Mouse (Mus musculus): Measurements from ENCODE around the gene Kansl2. TPM values are rescaled to one million over a fixed set of nuclear protein-coding genes. Genes with fewer than 3 reads are reported as not detected.

Kansl2 gene
- 57.3 TPM for polyA plus RNA-seq (2015; fragmentation: Illumina TruSeq; extraction: RNeasy Lipid Tissue Mini Kit (QIAGEN cat#74804); ENCODE audit: low read depth, low replicate concordance)

DNA sequence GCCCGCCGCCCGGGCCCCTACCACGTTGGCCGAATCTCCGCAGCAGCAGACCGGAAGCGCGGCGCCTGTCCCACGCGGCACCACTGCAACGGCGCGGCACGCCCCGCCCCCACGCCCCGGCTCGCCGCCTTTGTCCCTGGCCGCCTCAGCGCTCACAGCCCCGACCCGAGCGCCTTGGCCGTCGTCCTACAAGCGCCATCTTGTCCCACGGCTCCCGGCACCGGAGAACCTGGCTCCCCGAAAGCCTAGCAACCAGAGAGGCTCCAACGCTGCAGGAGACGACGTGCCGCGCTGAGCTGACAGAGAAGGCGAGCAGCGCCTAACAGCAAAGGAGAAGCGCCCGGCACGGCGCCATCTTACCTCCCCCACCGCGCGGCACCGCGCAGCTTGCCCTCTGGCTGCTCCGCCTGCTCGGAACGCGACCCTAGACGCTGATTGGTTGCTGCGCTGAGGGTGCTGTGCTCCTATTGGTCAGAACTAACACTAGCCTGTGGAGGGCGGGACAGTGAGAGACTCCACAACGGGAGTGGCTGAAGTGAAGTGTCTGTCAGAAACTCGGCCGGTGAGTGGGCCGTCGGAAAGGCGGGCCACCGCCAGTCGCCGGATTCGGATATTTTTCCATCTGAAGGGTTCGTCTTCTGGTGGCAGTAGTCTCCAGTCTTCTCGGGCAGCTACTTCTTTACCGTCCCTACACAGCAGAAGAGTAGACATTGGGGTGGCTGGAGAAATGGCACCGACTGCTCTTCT lies at the start of gene Kansl2:
TSS of gene Kansl2 (minus strand) at position 384 of the 747 bp plus-strand sequence.

DNA sequence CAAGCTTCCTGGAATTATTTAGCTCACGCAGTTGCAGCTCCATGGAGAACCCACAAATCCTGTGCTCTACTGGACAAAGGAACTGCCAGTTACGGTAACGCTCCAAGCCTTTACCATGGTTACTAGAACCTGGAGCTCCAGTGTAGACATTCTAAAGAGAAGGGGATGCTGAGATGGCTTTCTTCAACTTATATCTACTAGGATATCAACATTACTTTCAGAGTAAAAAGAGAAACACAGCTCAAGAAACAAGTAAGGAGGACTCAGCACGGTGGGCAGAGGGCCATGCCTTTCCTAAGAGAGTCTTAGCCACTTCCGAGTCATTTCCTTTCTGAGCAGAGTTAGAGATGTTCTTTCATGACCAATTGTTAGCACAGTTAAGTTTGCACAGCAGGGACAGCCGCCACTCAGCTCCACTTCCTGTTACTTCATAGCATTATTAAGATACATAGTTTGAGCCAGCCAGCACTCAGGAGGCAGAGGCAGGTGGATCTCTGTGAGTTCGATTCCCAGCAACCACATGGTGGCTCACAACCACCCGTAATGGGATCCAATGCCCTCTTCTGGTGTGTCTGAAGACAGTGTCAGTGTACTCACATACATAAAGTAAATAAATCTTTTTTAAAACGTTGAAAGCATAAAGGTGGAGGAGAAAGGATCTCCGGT lies 36.9 kb upstream of the Kansl2 start, which contains the start of the genes Ccnt1 and 4930415O20Rik:
TSS of gene Ccnt1 (minus strand) at position 51 of the 666 bp plus-strand sequence.
TSS of gene 4930415O20Rik (plus strand) at position 132 of the 666 bp plus-strand sequence.

DNA sequence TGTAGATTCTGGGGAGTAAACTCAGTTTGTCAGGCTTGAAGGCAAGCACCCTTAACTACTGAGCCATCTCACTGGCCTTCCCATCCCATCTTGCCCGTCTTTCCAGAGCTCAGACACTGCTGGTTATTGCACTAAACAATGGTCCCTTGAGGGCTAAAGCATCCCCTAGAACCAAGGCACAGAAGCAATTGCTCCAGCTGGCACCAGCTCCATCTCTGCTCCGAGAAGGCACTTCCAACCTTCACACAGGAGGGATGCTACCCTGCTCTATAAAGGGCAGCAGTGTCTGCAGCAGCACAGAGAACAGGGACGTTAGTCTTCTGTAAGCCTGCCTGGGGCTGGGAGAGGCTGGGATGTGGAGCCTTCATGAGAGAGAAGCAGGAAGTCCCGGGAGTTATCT lies 42.0 kb downstream of the Kansl2 start, which contains the start of gene Olfr279:
TSS of gene Olfr279 (plus strand) at position 301 of the 400 bp plus-strand sequence.

DNA sequence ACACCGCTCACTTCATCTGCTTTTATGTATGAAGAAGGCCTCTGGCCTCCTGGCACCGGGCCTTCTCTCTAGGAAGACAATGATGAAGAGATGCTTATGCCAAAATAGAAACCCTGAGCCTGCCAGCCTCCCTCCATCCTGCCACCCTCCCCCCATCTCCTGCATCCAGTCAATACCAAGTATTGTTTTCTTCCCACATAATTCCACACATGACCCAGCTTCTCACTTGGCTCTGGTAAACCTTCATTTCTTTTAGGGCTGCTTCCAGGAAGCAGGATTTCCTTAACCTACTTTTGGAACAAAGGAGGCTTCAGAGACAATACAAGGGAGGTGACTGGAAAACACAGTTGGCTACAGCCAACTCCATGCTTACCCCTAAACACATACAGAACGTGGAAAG lies 51.4 kb downstream of the Kansl2 start, which contains the start of gene Lalba:
TSS of gene Lalba (minus strand) at position 21 of the 400 bp plus-strand sequence.

DNA sequence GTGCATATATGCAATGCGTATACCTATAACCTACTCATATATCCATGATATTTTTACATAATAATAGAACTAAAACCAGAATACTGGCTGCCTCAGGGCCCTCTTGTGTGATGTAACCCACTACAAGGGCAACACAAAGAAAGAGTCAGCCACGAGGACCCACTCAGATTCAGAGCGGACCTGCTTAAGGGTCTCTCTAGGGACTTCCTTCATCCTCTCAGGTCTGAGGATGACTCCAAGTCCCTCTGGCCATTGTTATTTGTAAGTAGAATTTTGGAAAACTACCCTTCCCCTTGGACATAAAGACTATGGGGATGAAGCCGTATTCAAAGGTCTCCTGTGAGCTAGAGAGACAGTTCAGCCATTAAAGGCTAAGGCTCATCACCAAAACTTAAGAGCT lies 64.5 kb downstream of the Kansl2 start, which contains the start of gene OR5BS1P:
TSS of gene OR5BS1P (plus strand) at position 301 of the 400 bp plus-strand sequence.

Other genes starting within 250 kb of the Kansl2 start
- 7.7 TPM for gene Zfp641, start 238.1 kb downstream of the Kansl2 start, polyA plus RNA-seq (2015; fragmentation: Illumina TruSeq; extraction: RNeasy Lipid Tissue Mini Kit (QIAGEN cat#74804); ENCODE audit: low read depth, low replicate concordance)
- gene Olfr285, start 216.9 kb downstream of the Kansl2 start, polyA plus RNA-seq (2015; fragmentation: Illumina TruSeq; extraction: RNeasy Lipid Tissue Mini Kit (QIAGEN cat#74804); ENCODE audit: low read depth, low replicate concordance), result not detected
- gene Olfr284, start 193.3 kb downstream of the Kansl2 start, polyA plus RNA-seq (2015; fragmentation: Illumina TruSeq; extraction: RNeasy Lipid Tissue Mini Kit (QIAGEN cat#74804); ENCODE audit: low read depth, low replicate concordance), result not detected
- not detected for gene Olfr283, start 153.3 kb downstream of the Kansl2 start, polyA plus RNA-seq (2015; fragmentation: Illumina TruSeq; extraction: RNeasy Lipid Tissue Mini Kit (QIAGEN cat#74804); ENCODE audit: low read depth, low replicate concordance)
- not detected for gene Olfr282, start 103.0 kb downstream of the Kansl2 start, polyA plus RNA-seq (2015; fragmentation: Illumina TruSeq; extraction: RNeasy Lipid Tissue Mini Kit (QIAGEN cat#74804); ENCODE audit: low read depth, low replicate concordance)
- not detected for gene Olfr281, start 81.7 kb downstream of the Kansl2 start, polyA plus RNA-seq (2015; fragmentation: Illumina TruSeq; extraction: RNeasy Lipid Tissue Mini Kit (QIAGEN cat#74804); ENCODE audit: low read depth, low replicate concordance)
- not detected for gene OR5BS1P, start 64.4 kb downstream of the Kansl2 start, polyA plus RNA-seq (2015; fragmentation: Illumina TruSeq; extraction: RNeasy Lipid Tissue Mini Kit (QIAGEN cat#74804); ENCODE audit: low read depth, low replicate concordance)
- not detected for gene Lalba, start 51.5 kb downstream of the Kansl2 start, polyA plus RNA-seq (2015; fragmentation: Illumina TruSeq; extraction: RNeasy Lipid Tissue Mini Kit (QIAGEN cat#74804); ENCODE audit: low read depth, low replicate concordance)
- gene Olfr279, start 41.9 kb downstream of the Kansl2 start, polyA plus RNA-seq (2015; fragmentation: Illumina TruSeq; extraction: RNeasy Lipid Tissue Mini Kit (QIAGEN cat#74804); ENCODE audit: low read depth, low replicate concordance), result not detected
- gene Ccnt1, start 36.7 kb upstream of the Kansl2 start, polyA plus RNA-seq (2015; fragmentation: Illumina TruSeq; extraction: RNeasy Lipid Tissue Mini Kit (QIAGEN cat#74804); ENCODE audit: low read depth, low replicate concordance), result 24.5 TPM
- gene 4930415O20Rik, start 36.7 kb upstream of the Kansl2 start, polyA plus RNA-seq (2015; fragmentation: Illumina TruSeq; extraction: RNeasy Lipid Tissue Mini Kit (QIAGEN cat#74804); ENCODE audit: low read depth, low replicate concordance), result not detected
- gene Adcy6, start 75.8 kb upstream of the Kansl2 start, polyA plus RNA-seq (2015; fragmentation: Illumina TruSeq; extraction: RNeasy Lipid Tissue Mini Kit (QIAGEN cat#74804); ENCODE audit: low read depth, low replicate concordance), result 31.7 TPM
- gene Cacnb3, start 96.6 kb upstream of the Kansl2 start, polyA plus RNA-seq (2015; fragmentation: Illumina TruSeq; extraction: RNeasy Lipid Tissue Mini Kit (QIAGEN cat#74804); ENCODE audit: low read depth, low replicate concordance), result 201 TPM
- 52.9 TPM for gene Ddx23, start 128.6 kb upstream of the Kansl2 start, polyA plus RNA-seq (2015; fragmentation: Illumina TruSeq; extraction: RNeasy Lipid Tissue Mini Kit (QIAGEN cat#74804); ENCODE audit: low read depth, low replicate concordance)
- gene Rnd1, start 143.2 kb upstream of the Kansl2 start, polyA plus RNA-seq (2015; fragmentation: Illumina TruSeq; extraction: RNeasy Lipid Tissue Mini Kit (QIAGEN cat#74804); ENCODE audit: low read depth, low replicate concordance), result 30.1 TPM
- gene Ccdc65, start 173.9 kb upstream of the Kansl2 start, polyA plus RNA-seq (2015; fragmentation: Illumina TruSeq; extraction: RNeasy Lipid Tissue Mini Kit (QIAGEN cat#74804); ENCODE audit: low read depth, low replicate concordance), result 6.9 TPM
- gene Fkbp11, start 193.9 kb upstream of the Kansl2 start, polyA plus RNA-seq (2015; fragmentation: Illumina TruSeq; extraction: RNeasy Lipid Tissue Mini Kit (QIAGEN cat#74804); ENCODE audit: low read depth, low replicate concordance), result 3.3 TPM
- 497 TPM for gene Arf3, start 228.9 kb upstream of the Kansl2 start, polyA plus RNA-seq (2015; fragmentation: Illumina TruSeq; extraction: RNeasy Lipid Tissue Mini Kit (QIAGEN cat#74804); ENCODE audit: low read depth, low replicate concordance)
- gene Wnt10b, start 243.9 kb upstream of the Kansl2 start, polyA plus RNA-seq (2015; fragmentation: Illumina TruSeq; extraction: RNeasy Lipid Tissue Mini Kit (QIAGEN cat#74804); ENCODE audit: low read depth, low replicate concordance), result 1.4 TPM